Mouse (Mus musculus) spleen, postnatal 0 days (tissue): ENCODE measurements around the gene Spryd3. TPM values are rescaled to one million over a fixed set of nuclear protein-coding genes. Genes with fewer than 3 reads are reported as not detected.

ENCODE experiments used
- polyA plus RNA-seq: library from polyadenylated mRNA; unstranded; fragments of >200 nt; fragmentation: Nextera tagmentation; extraction: Ambion mirVana; gene quantifications from 2 replicates; pipeline ENCODE4 v1.2.1, GENCODE M21; 2015

The Spryd3 gene
- polyA plus RNA-seq: 12.9 and 13.5 TPM in 2 replicates

DNA sequence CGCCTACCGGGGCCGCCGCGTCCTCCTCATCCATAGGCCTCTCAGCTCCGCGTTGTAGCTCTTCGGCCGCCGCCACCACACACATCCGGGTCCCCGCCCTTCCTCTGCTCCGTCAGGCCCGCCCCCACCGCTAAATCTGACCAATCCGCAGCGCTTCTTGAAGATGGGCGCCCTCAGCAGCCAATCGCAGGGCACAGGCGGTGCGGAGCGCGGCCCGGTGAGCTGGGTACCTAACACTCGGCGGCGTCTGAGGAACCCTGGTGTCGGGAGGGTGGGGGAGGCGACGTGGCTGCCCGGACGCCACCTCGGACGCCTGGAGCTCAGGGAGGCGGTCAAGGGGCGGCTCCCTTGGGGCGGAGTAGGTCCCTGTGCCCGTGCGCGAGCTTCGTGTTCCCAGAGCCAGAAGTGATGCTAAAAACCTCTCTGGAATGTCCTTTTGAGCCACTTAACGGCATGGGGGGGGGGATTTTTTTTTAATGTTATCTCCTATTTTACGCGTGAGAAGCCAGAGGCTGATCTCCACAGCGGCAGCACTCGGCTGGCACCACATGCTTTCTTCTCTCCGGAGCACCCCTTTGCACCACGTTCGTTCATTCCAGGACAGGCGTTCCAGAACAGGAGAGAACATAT, at the start of gene Spryd3:
TSS of gene Spryd3 (minus strand) at position 106 of the 630 bp plus-strand sequence.

DNA sequence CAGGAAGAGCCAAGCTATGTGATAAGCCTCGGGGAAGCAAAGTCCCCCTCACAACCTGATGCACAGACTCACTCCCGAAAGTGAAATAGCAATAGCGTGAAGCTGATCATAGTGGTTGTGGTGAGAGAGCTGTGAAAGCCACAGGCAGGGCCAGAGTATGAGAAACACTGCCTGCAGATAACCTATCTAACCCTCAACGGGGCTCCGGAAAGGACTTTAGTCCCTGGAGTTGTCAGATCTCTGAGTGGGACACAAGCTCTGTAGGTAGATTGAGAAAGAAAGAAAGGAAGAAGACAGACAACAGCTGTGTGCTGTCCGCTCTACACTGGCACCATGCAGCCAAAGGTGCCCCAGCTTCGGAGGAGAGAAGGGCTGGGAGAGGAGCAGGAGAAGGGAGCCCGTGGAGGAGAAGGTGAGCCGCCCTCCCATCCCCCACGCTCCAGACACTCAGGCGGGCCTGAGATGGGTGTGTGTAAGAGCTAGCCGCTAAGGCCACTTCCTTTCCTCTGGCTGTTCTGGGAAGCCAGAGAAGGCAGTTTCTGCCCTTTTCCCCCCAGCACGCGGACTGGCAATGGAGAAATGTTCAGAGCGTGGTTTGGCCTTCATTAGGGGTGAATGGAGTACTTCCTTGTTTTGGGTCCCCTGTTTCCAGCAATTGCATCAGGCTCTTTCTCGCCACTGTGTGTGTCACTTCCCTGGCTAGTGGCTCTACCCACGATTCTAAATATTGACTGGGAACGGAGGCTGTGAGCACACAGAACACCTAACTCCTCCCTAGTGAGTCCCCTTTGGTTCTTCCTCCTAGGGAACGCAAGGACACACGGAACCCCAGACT, 14.5 kb upstream of the Spryd3 start, which contains the start of gene Soat2:
TSS of gene Soat2 (plus strand) at position 226 of the 835 bp plus-strand sequence.

DNA sequence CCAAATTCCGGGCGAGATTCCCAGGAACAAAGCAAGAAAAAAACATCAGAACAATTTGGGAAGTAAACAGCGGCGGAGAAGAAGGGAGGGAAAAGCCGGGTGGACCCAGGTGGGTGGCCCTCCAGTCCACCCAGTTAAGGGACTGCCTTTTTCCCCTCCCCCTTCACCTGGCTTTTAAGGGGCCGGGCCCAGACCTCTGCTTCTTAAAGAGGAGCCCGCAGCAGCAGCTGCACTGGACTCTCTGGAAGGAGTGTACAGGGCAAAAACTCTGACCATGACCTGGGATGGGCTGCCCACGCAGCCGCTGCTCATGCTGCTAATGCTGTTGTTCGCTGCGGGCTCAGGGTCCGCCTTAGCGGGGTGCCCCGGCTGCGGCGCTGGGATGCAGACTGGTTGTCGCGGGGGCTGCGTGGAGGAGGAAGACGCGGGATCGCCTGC, 8.3 kb upstream of the Spryd3 start, which contains the start of gene Igfbp6:
TSS of gene Igfbp6 (plus strand) at position 89 of the 438 bp plus-strand sequence.

DNA sequence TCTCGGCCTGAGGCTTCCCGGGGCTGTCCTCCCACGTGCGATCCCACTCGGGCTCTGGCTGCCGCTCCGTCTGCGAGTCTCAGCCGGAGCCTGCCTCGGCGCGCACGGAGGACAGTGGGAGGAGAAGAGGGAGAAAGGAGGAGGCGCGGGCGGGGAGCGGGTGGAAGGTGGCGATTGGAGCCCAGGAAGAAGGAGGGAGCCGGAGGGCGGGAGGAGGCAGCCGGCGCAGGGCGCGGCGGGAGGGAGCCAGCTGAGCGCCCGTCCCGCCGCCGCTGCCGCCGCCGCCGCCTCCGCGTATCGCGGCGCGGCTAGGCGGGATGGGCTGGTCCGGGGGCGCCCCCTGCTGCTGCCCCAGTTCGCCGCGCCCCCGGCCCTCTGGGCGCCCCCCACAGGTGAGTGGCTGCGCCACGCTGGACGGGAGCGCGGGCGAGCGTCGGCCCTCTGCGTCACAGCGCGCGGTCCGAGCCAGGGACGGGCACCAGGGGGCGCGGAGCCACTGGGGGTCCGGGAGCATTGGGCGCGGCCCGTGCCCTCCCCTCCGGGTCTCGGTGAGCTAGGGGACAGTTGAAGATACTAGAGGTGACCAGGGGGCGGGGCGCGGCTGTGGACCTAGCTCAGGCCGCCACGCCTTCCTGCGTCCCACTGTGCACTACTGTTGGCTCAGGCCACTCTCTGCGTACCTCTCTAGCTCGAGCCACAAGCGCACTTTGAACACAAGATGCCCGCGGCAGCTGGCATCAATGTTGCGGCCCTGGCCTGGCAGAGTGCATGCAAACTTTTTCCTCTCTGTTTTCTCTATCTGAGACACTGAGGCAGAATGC, 35.7 kb downstream of the Spryd3 start, which contains the start of gene Tns2:
TSS of gene Tns2 (plus strand) at position 253 of the 821 bp plus-strand sequence.

DNA sequence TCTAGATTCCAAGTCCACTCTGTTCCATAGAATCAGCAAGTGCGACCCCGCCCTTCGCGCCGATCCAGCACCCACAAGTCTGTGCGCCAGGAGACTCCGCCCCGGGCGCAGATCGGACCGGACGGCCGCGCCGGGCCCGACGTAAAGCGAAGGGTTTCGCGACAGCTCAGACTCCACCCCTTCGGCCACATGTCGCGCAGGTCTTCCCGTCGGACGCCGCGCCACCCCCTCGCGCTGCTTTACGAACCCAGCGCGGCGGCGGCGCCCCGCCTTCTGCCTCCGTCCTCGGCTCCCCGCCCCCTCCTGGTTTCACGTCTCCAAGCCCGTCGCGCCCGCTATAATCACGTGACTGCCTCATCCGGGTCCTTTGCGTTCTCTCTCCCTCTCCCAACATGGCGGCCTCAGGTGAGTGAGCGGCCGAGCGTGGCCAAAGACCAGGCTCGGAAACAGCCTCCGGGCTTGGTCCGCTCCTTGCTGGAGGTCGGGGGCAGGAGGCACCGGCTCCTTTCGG, 62.4 kb downstream of the Spryd3 start, which contains the start of gene Eif4b:
TSS of gene Eif4b (plus strand) at position 215 of the 511 bp plus-strand sequence.

Other genes with a start within 250 kb of the Spryd3 start
- not detected in 2 replicates for gene Krt76, start 243.3 kb downstream of the Spryd3 start, polyA plus RNA-seq
- 0.59 and 1.5 TPM in 2 replicates for gene Krt4, start 211.5 kb downstream of the Spryd3 start, polyA plus RNA-seq
- 0.12 and 0.16 TPM in 2 replicates for gene Krt79, start 195.9 kb downstream of the Spryd3 start, polyA plus RNA-seq
- gene Krt78, start 181.9 kb downstream of the Spryd3 start, polyA plus RNA-seq: not detected in 2 replicates
- 9.5 and 10.6 TPM in 2 replicates for gene Krt8, start 131.8 kb downstream of the Spryd3 start, polyA plus RNA-seq
- gene Krt18, start 108.1 kb downstream of the Spryd3 start, polyA plus RNA-seq: 6.5 and 7.8 TPM in 2 replicates
- gene Eif4b, start 62.5 kb downstream of the Spryd3 start, polyA plus RNA-seq: 65.4 and 69.7 TPM in 2 replicates
- 12.3 and 17.0 TPM in 2 replicates for gene Tns2, start 35.8 kb downstream of the Spryd3 start, polyA plus RNA-seq
- 38.6 and 49.8 TPM in 2 replicates for gene Igfbp6, start 8.1 kb upstream of the Spryd3 start, polyA plus RNA-seq
- 3.5 and 3.6 TPM in 2 replicates for gene Soat2, start 14.3 kb upstream of the Spryd3 start, polyA plus RNA-seq
- gene Zfp740, start 67.0 kb upstream of the Spryd3 start, polyA plus RNA-seq: 22.1 and 24.1 TPM in 2 replicates
- 19.8 and 23.5 TPM in 2 replicates for gene Csad, start 68.5 kb upstream of the Spryd3 start, polyA plus RNA-seq
- gene Itgb7, start 95.7 kb upstream of the Spryd3 start, polyA plus RNA-seq: 26.2 and 29.5 TPM in 2 replicates
- 6.2 and 8.1 TPM in 2 replicates for gene Rarg, start 121.3 kb upstream of the Spryd3 start, polyA plus RNA-seq
- gene Gm9918, start 134.3 kb upstream of the Spryd3 start, polyA plus RNA-seq: 0.05 TPM in 1 of 2 replicates, not detected in the other
- 33.1 and 39.4 TPM in 2 replicates for gene Mfsd5, start 143.2 kb upstream of the Spryd3 start, polyA plus RNA-seq
- gene Espl1, start 160.0 kb upstream of the Spryd3 start, polyA plus RNA-seq: 21.9 and 25.0 TPM in 2 replicates
- 257 and 291 TPM in 2 replicates for gene Pfdn5, start 189.9 kb upstream of the Spryd3 start, polyA plus RNA-seq
- gene Myg1, start 195.5 kb upstream of the Spryd3 start, polyA plus RNA-seq: 53.5 and 57.2 TPM in 2 replicates
- gene Aaas, start 214.5 kb upstream of the Spryd3 start, polyA plus RNA-seq: 43.7 and 44.0 TPM in 2 replicates
- gene Sp7, start 230.9 kb upstream of the Spryd3 start, polyA plus RNA-seq: not detected in 2 replicates